Comparison of ENCODE assay signal across 10 mouse cellular contexts in genomic region chr16:17583064-17583463, GRCm38 (mm10). TPM values are rescaled to one million over a fixed set of nuclear protein-coding genes. Genes with fewer than 3 reads are reported as not detected.
DNase-seq lines count a peak whose midpoint lies in the region; ATAC-seq lines count a peak whose summit lies in the region.
"Had no signal": no experiment of that assay in that cellular context is flagged by ENCODE, and none has a peak within 500 bp of the region (broad histone marks: within the 10 kb centered on the region; RNA-seq: fewer than 3 reads in every experiment).

Gene Slc7a4, minus strand, starts transcription at chr16:17583214.

- H3K36me3 ChIP-seq in intestine, embryonic 15.5 days: no peaks in the 10 kb centered on the region
- H3K36me3 ChIP-seq: limb, embryonic 13.5 days had no signal

- H3K4me1 ChIP-seq in intestine, embryonic 15.5 days (replicated peaks): no peaks in the 10 kb centered on the region
- H3K4me1 ChIP-seq: limb, embryonic 13.5 days had no signal

- H3K4me3 ChIP-seq in intestine, embryonic 15.5 days (replicated peaks): no peak within 1 kb of the TSS
- H3K4me3 ChIP-seq: limb, embryonic 13.5 days had no signal

- intact Hi-C loops in heart, postnatal 25 days (cut with DNase I): no loop called here

- no peak within 1 kb of the TSS for H3K9ac ChIP-seq in intestine, embryonic 15.5 days
- H3K9ac ChIP-seq: limb, embryonic 13.5 days had no signal

- H3K27me3 ChIP-seq in intestine, embryonic 15.5 days (replicated peaks): no peaks in the 10 kb centered on the region
- H3K27me3 ChIP-seq: Patski had no signal

- no peak within 1 kb of the TSS for H3K4me2 ChIP-seq in intestine, embryonic 15.5 days (replicated peaks)
- H3K4me2 ChIP-seq: limb, embryonic 13.5 days had no signal

- WGBS in intestine, embryonic 15.5 days: 17% methylated on average over 8 of the region's 8 CpGs

- peak; percentile 28 to 47 for DNase-seq in cerebellum, postnatal 10 days
- DNase-seq in cerebellum, adult 11-12 months: no peak
- DNase-seq in B cell, adult 2 months: peak; percentile 17 to 30
- DNase-seq in embryo, embryonic 10 days (ENCODE audit: low spot score): peak; percentile 51
- peak; percentile 54 for DNase-seq in lung, postnatal 36 days
- no peak for DNase-seq in ovary, adult 18-20 months (ENCODE audit: low spot score)
- no peak for DNase-seq in heart, postnatal 25 days (ENCODE audit: low spot score)

- no peak for ATAC-seq in intestine, embryonic 15.5 days
- ATAC-seq: Patski had no signal

- no peaks in the 10 kb centered on the region for H3K9me3 ChIP-seq in intestine, embryonic 15.5 days

- H3K27ac ChIP-seq in intestine, embryonic 15.5 days: no peak within 1 kb of the TSS
- H3K27ac ChIP-seq: limb, embryonic 13.5 days had no signal

RNA-seq across cellular contexts. Expression of gene Slc7a4, which starts in this region (rescaled TPM):
- 25.0 and 29.4 TPM in 2 replicates for polyA plus RNA-seq in intestine, embryonic 15.5 days (2015; fragmentation: Nextera tagmentation; extraction: Ambion mirVana)
- total RNA-seq in heart, postnatal 25 days (2021): 1 to 10 TPM; 1.4 to 2.3 TPM

Comparison
In these comparisons a context has a peak if more than half of its experiments do, and no peak if none do; other contexts are left out.
1. DNase-seq: peak in cerebellum, postnatal 10 days (2 of 2), B cell, adult 2 months (2 of 2), embryo, embryonic 10 days (single experiment) and lung, postnatal 36 days (single experiment); none in cerebellum, adult 11-12 months (single experiment), ovary, adult 18-20 months (single experiment) and heart, postnatal 25 days (single experiment).